Mouse (Mus musculus) heart, adult 8-10 months (tissue): Measurements from ENCODE around the gene Gm16181. TPM values are rescaled to one million over a fixed set of nuclear protein-coding genes. Genes with fewer than 3 reads are reported as not detected.

ENCODE experiments used
- DNase-seq: peaks from one replicate; pipeline ENCODE4 v3.0.0; 2022; ENCODE audit warnings: low spot score
- total RNA-seq, 4 experiments: library from RNA; stranded (reverse); gene quantifications; 2 replicates each; pipeline ENCODE4 v1.2.4; 2022

Gm16181 gene
- under 1 TPM in 1 of 4 experiments, not detected in 3; 0.72 TPM for total RNA-seq

DNA sequence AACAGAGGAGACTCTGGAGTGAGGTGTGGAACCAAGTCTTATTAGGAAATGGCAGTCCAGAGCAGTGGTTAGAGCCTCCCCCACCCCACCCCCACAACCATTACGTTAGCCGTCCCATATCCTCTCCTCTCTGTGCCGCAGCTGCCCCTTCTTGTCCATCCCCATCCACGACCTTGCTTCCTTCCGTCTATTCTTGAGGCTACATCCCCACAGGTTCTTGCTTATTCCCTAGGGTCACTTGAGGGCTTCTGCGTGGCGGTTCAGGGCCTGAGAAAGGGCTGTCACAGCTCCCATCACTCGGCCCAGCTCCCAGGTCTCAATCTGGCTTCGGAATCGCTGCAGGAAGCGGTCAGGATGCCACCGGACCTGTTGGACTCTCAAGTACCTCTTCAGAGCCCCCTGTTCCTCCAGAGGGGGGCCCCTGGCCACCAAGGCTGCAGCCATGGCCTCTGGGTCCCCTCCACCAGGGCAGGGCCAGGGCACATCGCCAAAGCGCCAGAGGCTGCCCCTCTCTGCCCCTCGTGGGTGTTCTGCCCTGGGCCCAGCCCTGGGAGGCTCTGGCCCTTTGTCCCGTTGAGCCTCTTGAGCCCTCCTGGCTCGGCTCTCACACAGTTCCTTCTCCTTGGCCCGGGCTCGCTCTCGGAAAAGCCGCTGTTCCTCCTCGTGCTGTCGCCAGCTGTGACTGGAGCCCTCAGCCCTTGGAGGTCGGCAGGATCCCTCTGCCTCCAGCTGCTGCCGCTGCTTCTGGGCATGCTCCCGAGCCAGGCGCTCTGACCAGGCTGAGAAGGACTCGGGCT lies at the start of gene Gm16181:
TSS of gene Gm16181 (plus strand) at position 679 of the 797 bp plus-strand sequence.
- no peak for DNase-seq

DNA sequence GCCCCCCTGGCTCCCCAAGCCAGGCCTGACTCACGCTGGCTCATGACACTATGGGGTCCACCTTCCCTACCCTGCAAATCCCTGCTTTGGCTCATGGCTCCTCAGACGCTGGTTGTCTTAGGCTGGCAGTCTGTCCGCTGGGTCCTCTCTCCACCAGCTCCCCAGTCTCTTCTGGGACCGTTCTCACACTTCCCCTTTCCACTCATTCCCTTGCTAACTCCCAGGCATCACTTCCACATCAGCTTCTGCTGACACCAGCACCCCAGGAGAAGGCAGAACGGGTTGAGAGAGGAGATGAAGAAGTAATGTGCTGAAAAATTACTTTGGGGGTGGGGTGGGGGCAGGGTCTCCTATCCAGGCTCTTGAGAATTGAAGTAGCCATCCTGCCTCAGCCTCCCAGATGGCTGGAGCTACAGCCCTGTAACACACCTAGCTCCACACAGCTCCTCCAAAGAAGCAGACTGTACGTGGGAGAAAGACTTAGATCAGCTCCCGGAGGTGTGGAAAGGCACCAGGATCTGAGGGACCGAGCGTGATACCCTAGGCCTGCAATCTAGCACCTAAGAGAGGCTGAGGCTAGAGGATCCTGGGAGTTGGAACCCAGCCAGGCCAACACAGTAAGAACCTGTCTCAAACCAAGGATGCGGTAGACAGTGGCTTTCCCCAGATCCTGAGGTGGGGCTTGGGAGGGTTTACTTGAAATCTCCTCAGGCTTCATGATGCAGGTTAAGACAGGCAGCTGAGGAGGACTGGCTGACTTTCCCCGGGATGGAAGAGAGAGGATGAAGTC lies 48.0 kb upstream of the Gm16181 start:
- no peak for DNase-seq

DNA sequence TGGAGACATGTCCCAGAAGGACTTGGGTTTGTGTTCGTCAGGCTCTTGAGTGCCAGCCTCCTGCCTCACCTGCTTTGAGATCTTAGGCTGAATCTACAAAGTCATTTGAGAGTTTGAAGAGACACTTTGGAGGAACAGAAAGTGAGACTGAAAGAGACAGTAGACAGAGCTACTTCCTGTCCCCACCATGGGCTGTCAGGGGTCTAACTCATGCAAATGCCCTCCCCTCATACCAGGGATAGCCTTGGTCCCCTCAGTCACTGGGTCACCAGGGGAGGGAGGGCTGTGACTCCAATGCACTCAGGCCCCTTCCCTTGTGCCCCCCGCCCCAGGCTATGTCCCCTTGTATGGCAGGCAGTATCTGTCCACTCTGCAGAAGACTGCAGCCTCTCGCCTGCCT lies 47.3 kb upstream of the Gm16181 start:
- no peak for DNase-seq

- no peak for DNase-seq
These were observed 46.2 kb upstream of the Gm16181 start for GRCm38 (mm10) chr17:35174201-35174977.

GRCm38 (mm10) chr17:35175382-35175781 lies 45.3 kb upstream of the Gm16181 start:
- no peak for DNase-seq

DNA sequence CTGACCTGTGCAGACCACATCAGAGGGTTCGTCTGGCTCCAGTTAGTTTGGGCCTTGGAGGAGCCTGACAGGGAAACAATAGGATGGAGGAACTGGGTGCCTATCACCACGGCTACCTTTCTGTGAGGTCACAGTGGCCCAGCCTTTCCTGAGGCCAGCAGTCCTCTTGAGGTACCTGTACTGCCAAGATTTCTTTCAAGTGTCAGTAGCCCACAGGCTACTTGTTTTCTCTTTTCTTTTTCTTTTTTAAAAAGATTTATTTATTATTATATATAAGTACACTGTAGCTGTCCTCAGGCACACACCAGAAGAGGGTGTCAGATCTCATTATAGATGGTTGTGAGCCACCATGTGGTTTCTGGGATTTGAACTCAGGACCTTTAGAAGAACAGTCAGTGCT lies 44.7 kb upstream of the Gm16181 start, which contains the start of gene Aif1:
TSS of gene Aif1 (minus strand) at position 101 of the 400 bp plus-strand sequence.
- DNase-seq, result no peak

GRCm38 (mm10) chr17:35178528-35178927 lies 42.1 kb upstream of the Gm16181 start:
- DNase-seq, result peak; percentile 73

DNA sequence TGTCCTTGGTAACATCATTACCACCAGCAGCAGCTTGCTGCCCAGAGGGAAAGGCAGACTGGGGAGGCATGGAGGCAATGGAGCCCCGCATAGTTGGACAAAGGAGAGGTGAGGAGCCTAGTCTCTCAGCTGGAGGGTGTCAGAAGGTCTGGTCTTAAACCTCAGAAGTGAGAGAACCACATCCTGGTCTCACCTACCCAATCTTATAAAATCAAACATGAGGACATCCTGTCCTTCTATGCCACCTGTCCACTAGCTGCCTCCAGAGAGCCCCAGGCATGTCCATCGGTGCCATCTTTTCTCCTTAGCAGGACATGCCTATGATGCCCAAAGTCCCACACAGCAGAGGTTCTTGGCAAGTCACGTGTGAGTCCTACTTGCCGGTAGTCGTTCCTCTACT lies 40.5 kb upstream of the Gm16181 start:
- no peak for DNase-seq

DNA sequence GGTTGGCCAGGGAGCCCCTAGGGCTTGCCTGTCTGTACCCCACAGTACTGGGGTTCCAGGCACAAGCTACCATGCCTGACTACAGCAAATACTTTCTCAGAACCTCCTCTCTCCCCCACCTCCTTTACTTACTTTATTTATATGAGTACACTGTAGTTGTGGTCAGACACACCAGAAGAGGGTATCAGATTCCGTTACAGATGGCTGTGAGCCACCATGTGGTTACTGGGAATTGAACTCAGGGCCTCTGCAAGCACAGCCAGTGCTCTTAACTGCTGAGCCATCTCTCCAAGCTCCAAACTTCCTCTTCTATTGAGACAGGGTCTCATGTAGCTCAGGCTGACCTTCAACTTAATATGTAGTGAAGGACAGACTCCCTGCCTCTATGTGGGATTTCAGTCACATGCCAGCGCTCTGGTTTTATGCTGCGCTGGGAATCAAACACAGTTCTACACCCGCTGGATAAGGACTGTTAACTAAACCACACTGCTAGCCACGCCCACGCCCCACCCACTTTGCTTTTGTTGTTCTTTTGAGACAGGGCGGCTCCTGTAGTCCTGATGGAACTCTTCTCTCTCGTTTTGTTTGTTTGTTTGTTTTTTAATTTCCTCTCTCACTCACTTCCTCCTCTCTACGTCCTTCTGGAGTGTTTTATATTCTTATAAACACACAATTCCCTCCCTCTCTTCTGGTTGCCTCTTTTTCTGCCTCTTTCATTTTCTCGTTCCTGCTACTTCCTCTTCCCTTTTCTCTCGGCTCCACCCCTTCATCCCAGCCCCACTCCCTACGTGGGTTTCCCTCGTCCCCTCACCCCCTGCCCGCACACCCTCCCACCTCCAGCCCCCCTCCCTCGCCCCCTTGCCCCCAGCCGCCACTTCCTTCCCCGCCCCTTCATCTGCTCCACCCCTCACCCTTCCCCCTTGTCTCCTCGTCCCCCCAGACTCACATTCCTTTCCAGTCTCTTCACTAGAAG lies 34.7 kb upstream of the Gm16181 start:
- peak; percentile 77 for DNase-seq

GRCm38 (mm10) chr17:35186681-35187080 lies 34.0 kb upstream of the Gm16181 start:
- DNase-seq, result no peak

GRCm38 (mm10) chr17:35187345-35187744 lies 33.3 kb upstream of the Gm16181 start:
- DNase-seq, result no peak

- DNase-seq, result no peak
These were observed 32.5 kb upstream of the Gm16181 start, which contains the start of gene Lst1 for GRCm38 (mm10) chr17:35187959-35188610. Lst1 (minus strand) TSS chr17:35188439.

GRCm38 (mm10) chr17:35189186-35189585 lies 31.4 kb upstream of the Gm16181 start:
- no peak for DNase-seq

GRCm38 (mm10) chr17:35190096-35190495 lies 30.5 kb upstream of the Gm16181 start:
- no peak for DNase-seq

- no peak for DNase-seq
These were observed 28.9 kb upstream of the Gm16181 start for GRCm38 (mm10) chr17:35191723-35192122.

- no peak for DNase-seq
These were observed 27.7 kb upstream of the Gm16181 start for GRCm38 (mm10) chr17:35192924-35193323.

- no peak for DNase-seq
These were observed 26.5 kb upstream of the Gm16181 start, which contains the start of gene Ltb for GRCm38 (mm10) chr17:35193881-35194843. Ltb (plus strand) TSS chr17:35194439.

GRCm38 (mm10) chr17:35194844-35195630 lies 25.6 kb upstream of the Gm16181 start:
- DNase-seq, result no peak
